Mouse (Mus musculus): ENCODE data around the gene Gm20696.
A peak's percentile ranks its signal among the peaks of the same experiment; 100 is the strongest.

The Gm20696 gene

DNA sequence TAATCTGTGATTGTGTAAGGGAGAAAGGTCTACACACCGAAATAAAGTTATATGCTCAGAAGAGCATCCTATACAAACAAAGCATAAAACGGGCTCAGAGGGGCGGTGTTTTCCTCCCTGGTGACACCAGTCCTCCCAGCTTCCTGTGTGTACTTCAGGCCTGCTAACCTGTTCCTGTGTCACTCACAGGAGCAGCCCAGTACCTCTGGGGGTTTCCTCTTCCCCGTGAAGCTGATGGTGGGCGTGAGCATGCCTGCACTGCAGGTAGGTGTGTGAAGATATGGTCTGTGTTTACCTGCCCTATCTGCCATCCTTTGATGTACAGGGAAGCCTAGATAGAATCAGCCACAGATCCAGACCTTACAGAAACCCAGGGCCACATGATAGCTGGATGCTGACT is 286.5 kb downstream of the Gm20696 start:
- peak in 1 of 2 experiments; percentile 20 for DNase-seq

DNA sequence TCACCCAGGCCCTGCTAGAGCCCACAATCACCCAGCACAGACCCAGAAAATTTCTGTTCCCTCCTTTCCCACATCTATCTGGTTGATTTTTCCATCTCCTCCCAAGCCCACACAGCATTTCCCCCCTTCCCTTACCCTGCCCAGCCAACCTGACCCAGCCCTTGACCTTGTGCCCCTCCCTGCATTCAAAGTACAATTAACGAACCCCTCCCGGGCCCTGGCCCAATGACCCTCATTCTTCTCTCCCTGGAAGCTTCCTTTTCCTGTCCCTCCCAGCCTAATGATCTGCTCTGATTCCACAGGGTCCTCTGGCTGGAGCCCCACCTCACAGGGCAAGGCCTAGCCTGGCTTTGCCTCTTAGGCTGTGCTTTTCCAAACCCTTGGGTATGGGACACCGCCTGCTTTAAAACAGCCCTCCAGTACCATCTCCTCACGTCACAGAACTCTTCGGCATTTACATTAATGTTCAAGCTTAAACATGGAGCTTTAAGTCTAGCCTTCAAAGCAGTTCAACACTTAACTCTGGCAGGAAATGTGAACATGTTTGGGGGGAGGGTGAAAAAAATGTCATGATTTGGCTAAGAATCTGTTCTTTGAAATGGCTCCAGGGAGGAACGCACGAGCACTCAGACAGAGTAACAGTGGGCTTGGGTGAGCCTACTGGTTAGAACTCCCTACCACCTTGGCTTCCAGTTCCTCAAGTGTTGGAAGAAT is 287.4 kb downstream of the Gm20696 start:
- peak; percentile 59 to 73 for DNase-seq

GRCm38 (mm10) chr6:99377716-99378115 is 288.9 kb downstream of the Gm20696 start:
- DNase-seq, result no peak

- DNase-seq, result no peak
Observed at GRCm38 (mm10) chr6:99377131-99377530, 289.5 kb downstream of the Gm20696 start.

- no peak for DNase-seq
Observed at GRCm38 (mm10) chr6:99376721-99377120, 289.9 kb downstream of the Gm20696 start.

DNA sequence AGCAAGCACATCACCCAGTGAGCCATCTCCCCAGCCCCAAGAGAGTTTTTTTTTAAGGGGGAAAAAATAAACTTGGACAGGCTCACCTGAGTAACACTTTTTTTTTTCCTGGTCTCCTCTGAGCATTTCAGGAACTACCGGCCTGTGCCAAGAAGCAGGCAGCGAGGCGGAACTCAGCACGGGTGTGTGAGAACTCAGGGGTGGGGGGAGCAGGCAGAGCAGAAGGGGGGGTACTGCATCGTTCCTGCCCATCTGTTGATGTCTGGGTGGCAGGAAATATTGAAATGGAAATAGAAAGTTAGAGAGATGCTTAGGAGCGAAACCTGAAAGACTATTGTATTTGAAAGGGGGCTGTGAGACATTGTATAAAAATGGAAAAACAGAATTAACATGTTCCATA is 290.7 kb downstream of the Gm20696 start:
- peak; percentile 43 to 47 for DNase-seq

DNA sequence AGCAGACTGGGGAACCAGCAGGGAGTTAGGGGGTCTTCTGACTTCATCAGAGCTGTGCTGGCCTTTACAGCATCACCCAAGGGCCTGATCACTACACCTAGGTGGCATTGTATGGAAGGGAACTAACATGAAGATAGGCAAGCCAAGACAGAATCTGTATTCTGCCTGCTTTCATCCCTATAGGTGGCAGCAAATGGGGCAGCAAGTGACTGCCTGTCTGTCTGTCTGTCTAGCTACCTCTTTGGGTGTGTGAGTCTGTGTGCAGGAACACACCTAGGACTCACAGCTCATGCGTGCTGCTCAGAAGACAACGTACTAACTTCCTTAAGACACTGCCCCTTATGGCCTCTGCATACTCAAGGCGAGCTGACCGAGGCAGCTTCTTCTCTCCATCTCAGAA is 291.2 kb downstream of the Gm20696 start:
- no peak for DNase-seq

- DNase-seq, result peak; percentile 45 to 60
Observed at GRCm38 (mm10) chr6:99374448-99375271, 291.9 kb downstream of the Gm20696 start.

DNA sequence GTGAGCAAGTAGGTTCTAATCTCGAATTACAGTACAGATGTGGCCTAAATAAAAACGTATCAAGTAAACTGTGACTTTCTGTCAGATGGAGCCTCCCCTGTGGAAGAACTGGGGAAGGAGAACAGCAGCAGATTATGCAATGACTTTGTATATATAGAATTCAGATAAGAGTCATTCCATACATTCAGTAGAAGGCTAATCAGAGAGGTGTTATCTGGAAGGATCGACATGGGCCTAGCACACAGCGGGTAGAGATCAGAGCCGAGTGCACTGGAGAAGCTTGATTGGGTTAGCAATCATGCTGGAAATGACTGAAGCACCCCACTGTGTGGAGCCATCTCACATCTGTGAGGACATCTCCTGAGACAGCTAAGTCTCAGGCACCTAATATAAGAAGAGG is 294.2 kb downstream of the Gm20696 start:
- DNase-seq, result no peak

DNA sequence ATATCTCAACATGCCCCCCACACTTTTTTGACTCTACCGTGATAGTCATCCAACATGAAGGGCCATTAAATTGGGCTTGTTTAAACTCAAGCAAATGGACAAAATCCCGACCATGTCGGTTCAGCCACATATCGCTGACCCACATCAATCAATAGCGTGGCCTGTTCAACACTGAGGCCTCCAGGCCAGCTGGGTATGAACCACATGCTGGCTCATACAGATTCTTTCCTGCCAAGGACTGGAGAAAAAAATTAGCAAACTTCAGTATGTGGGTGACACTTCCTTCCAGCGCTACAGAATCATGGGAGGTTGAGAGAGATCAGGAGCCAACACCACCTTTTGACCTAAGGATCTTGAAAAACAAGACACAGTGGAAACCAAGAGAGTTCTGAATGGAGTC is 294.6 kb downstream of the Gm20696 start:
- DNase-seq, result no peak

DNA sequence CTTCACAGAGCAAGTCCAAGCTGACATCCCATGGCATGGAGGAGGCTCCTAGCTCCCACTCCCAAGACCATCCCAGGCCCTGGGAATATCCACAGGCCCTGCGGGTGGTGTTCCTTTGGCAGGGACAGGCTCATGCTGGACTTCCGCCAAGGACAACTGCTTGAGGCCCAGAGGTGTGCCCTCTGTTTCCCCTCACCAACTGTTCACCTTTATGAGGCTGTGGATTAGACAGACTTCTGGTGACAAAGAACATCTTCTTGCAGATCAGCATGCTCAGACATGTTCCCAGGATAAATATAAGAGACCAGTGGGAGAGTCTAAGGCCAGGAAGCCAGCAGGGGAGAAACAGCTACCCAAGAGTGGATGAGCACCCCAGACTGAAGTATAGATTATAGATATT is 296.7 kb downstream of the Gm20696 start:
- DNase-seq, result no peak

DNA sequence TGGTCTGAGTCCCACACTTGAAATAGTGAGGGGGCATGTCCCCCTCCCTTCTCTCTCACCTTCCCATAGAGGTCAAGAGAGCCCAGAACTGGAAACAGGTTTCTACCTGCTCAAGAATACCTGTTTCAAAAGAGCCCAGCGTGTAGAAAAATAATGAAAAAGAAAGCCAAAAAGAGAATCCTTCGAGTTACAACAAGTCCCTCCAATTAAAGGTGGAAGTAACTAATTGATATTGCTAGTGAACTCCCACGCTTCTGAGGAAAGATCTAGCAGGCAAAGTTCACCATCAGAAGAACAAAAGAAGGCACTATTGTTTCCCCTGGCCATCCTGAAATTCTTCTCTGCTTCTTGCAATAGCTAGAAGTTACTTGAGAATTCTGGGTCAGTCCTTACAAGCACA is 297.4 kb downstream of the Gm20696 start:
- no peak for DNase-seq

- DNase-seq, result no peak
Observed at GRCm38 (mm10) chr6:99368118-99368753, 298.4 kb downstream of the Gm20696 start.

- no peak for DNase-seq
Observed at GRCm38 (mm10) chr6:99364545-99364944, 302.1 kb downstream of the Gm20696 start.

GRCm38 (mm10) chr6:99360581-99360980 is 306.0 kb downstream of the Gm20696 start:
- no peak for DNase-seq

GRCm38 (mm10) chr6:99359765-99360499 is 306.7 kb downstream of the Gm20696 start:
- no peak for DNase-seq

- no peak for DNase-seq
Observed at GRCm38 (mm10) chr6:99359036-99359698, 307.4 kb downstream of the Gm20696 start.

DNA sequence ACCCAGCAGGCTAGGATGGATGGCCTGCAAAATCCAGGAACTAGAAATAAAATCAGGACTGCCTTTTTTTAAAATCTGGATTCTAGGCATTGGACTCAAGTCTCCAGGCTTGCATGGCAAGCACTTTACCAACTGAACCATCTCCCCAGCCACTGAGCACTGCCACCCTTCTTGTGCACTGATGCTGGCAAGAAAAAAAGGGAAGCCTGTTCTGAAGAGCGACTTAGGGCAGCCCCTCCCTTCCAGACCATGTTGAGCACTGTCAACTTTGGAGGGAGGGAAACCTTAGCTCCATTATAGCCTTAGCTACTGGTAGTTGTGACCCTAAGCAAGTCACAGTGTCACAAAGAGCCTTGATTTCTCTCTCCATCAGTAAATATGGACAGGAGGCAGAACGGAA is 308.7 kb downstream of the Gm20696 start:
- no peak for DNase-seq

- DNase-seq, result no peak
Observed at GRCm38 (mm10) chr6:99354338-99354737, 312.3 kb downstream of the Gm20696 start.

GRCm38 (mm10) chr6:99353441-99353840 is 313.2 kb downstream of the Gm20696 start:
- DNase-seq, result no peak

- DNase-seq, result no peak
Observed at GRCm38 (mm10) chr6:99350566-99350965, 316.0 kb downstream of the Gm20696 start.

DNA sequence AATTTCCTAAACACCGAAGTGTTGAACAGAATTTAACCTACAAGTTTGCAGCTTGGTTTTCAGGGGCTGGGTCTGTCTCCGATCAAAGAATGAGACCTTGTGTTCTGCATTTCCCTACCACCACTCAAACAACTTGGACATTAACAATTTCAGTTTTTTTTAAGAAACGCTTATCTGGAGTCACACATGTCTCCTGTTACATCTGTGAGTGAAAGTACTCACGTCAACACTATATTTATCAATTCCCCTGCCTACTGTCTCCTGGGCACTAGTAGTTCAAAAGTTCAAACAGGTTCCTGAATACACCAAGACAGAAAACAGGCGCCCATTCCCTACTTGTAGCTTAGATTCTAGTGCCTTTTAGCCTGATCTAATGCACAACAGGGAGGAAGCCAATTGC is 316.4 kb downstream of the Gm20696 start:
- no peak for DNase-seq
